Mouse (Mus musculus): ENCODE results near the gene Parg. TPM values are rescaled to one million over a fixed set of nuclear protein-coding genes. Genes with fewer than 3 reads are reported as not detected.

Gene Parg
- total and polyA plus RNA-seq, 3 experiments, result 36.3 to 66.1 (median 40.6) TPM

GRCm38 (mm10) chr14:32309876-32310275 lies 108.1 kb downstream of the Parg start:
- Histone ChIP-seq H3K9me3 (replicated peaks; ENCODE audit: low read length) (no peaks in the 10 kb centered on the region), H3K9ac (ENCODE audit: insufficient read depth, low read depth) (no peak overlapping the region), H3K27me3 (replicated peaks) (no peaks in the 10 kb centered on the region), H3K4me1 (ENCODE audit: control insufficient read depth in 1 of 2, insufficient read depth in 2 of 2) (peaks cover 4 to 5% of the 10 kb centered on the region in 2 experiments; a peak in 1 of 4 replicates), H3K4me3 (replicated peaks in 1 of 3; ENCODE audit: low read depth in 2 of 3, low read length in 2 of 3, poor library complexity in 1 of 3) (no peak overlapping the region), H3K79me2 (replicated peaks; ENCODE audit: control insufficient read depth, extremely low read depth, insufficient read depth, poor library complexity, severe bottlenecking) (no peaks in the 10 kb centered on the region), H3K4me2 (ENCODE audit: insufficient read depth, low read depth, poor library complexity, severe bottlenecking) (no peak overlapping the region), H3K27ac (ENCODE audit: insufficient read depth, low read depth) (no peak overlapping the region), H3K36me3 (replicated peaks in 1 of 2; ENCODE audit: control insufficient read depth in 1 of 2, insufficient read depth in 1 of 2, low read length in 1 of 2) (peaks cover under 1 to 24% of the 10 kb centered on the region in 2 experiments)
- dilution Hi-C loops (cut with MboI; ENCODE audit: extremely low pct_ligation_motif_present, extremely low pct_unique_long_range_greater_than_20kb, low sequenced_read_pairs) (no loop called here), in situ Hi-C loops (cut with MboI; ENCODE audit: low pct_ligation_motif_present, low pct_unique_long_range_greater_than_20kb, low sequenced_read_pairs) (no loop called here)
- peak; percentile 46 for DNase-seq (ENCODE audit: extremely low read depth)
- TF ChIP-seq RAD21 (IDR thresholded peaks at IDR 0.05; ENCODE audit: low read depth, low read length) (peak; percentile 62), CTCF (conservative IDR thresholded peaks at IDR 0.05 in 1 of 2, IDR thresholded peaks at IDR 0.05 in 1 of 2; ENCODE audit: low read depth in 2 of 2, low read length in 2 of 2) (peak; percentile 23 to 75; a peak in 3 of 4 replicates), MAFK (IDR thresholded peaks at IDR 0.05; ENCODE audit: insufficient replicate concordance, low read length) (no peak), MYC (IDR thresholded peaks at IDR 0.05; ENCODE audit: low read depth, low read length) (no peak), NELFE (IDR thresholded peaks at IDR 0.05; ENCODE audit: low read depth, low read length) (peak; percentile 35; the same call in 1 of the 2 replicates), SMC3 (IDR thresholded peaks at IDR 0.05; ENCODE audit: low read depth, low read length) (peak; percentile 68), ZKSCAN1 (IDR thresholded peaks at IDR 0.05; ENCODE audit: borderline replicate concordance, low read depth, low read length) (no peak)

- no peak for DNase-seq (ENCODE audit: extremely low read depth)
- Histone ChIP-seq H3K79me2 (replicated peaks; ENCODE audit: control insufficient read depth, extremely low read depth, insufficient read depth, poor library complexity, severe bottlenecking) (no peaks in the 10 kb centered on the region), H3K9ac (ENCODE audit: insufficient read depth, low read depth) (no peak overlapping the region), H3K9me3 (replicated peaks; ENCODE audit: low read length) (no peaks in the 10 kb centered on the region), H3K4me2 (ENCODE audit: insufficient read depth, low read depth, poor library complexity, severe bottlenecking) (no peak overlapping the region), H3K4me1 (ENCODE audit: control insufficient read depth in 1 of 2, insufficient read depth in 2 of 2) (peaks cover 4 to 5% of the 10 kb centered on the region in 2 experiments; a peak in 1 of 4 replicates), H3K27ac (ENCODE audit: insufficient read depth, low read depth) (no peak overlapping the region), H3K27me3 (replicated peaks) (no peaks in the 10 kb centered on the region), H3K36me3 (replicated peaks in 1 of 2; ENCODE audit: control insufficient read depth in 1 of 2, insufficient read depth in 1 of 2, low read length in 1 of 2) (peaks cover 0 to 11% of the 10 kb centered on the region in 2 experiments), H3K4me3 (replicated peaks in 1 of 3; ENCODE audit: low read depth in 2 of 3, low read length in 2 of 3, poor library complexity in 1 of 3) (no peak overlapping the region)
- in situ Hi-C loops (cut with MboI; ENCODE audit: low pct_ligation_motif_present, low pct_unique_long_range_greater_than_20kb, low sequenced_read_pairs), result no loop called here
- dilution Hi-C loops (cut with MboI; ENCODE audit: extremely low pct_ligation_motif_present, extremely low pct_unique_long_range_greater_than_20kb, low sequenced_read_pairs), result no loop called here
- TF ChIP-seq ZNF384 (IDR thresholded peaks at IDR 0.05; ENCODE audit: low read depth, low read length) (no peak), ZC3H11A (IDR thresholded peaks at IDR 0.05; ENCODE audit: low read depth, low read length) (no peak), IRF4 (IDR thresholded peaks at IDR 0.05; ENCODE audit: low read depth, low read length) (no peak), SMC3 (IDR thresholded peaks at IDR 0.05; ENCODE audit: low read depth, low read length) (no peak), MXI1 (IDR thresholded peaks at IDR 0.05; ENCODE audit: low read depth, low read length) (no peak), CTCF (conservative IDR thresholded peaks at IDR 0.05 in 1 of 2, IDR thresholded peaks at IDR 0.05 in 1 of 2; ENCODE audit: low read depth in 2 of 2, low read length in 2 of 2) (no peak), JUN (IDR thresholded peaks at IDR 0.05; ENCODE audit: insufficient read depth, low read depth, low read length) (no peak), CHD1 (IDR thresholded peaks at IDR 0.05; ENCODE audit: low read depth, low read length) (no peak), E2F4 (IDR thresholded peaks at IDR 0.05; ENCODE audit: insufficient replicate concordance, low read depth, low read length) (no peak), USF2 (conservative IDR thresholded peaks at IDR 0.05; ENCODE audit: low read depth, low read length) (no peak), ETS1 (conservative IDR thresholded peaks at IDR 0.05; ENCODE audit: low read depth, low read length) (no peak), EP300 (IDR thresholded peaks at IDR 0.05; ENCODE audit: low read length) (no peak), NRF1 (IDR thresholded peaks at IDR 0.05; ENCODE audit: low read depth, low read length) (no peak), JUND (conservative IDR thresholded peaks at IDR 0.05; ENCODE audit: low read depth, low read length) (no peak), PAX5 (IDR thresholded peaks at IDR 0.05; ENCODE audit: low read length) (no peak), ZKSCAN1 (IDR thresholded peaks at IDR 0.05; ENCODE audit: borderline replicate concordance, low read depth, low read length) (no peak), POLR2A (IDR thresholded peaks at IDR 0.05; ENCODE audit: low read depth, low read length) (no peak), NELFE (IDR thresholded peaks at IDR 0.05; ENCODE audit: low read depth, low read length) (no peak), GABPA (IDR thresholded peaks at IDR 0.05; ENCODE audit: insufficient replicate concordance, low read depth, low read length) (no peak), MAZ (IDR thresholded peaks at IDR 0.05; ENCODE audit: low read depth, low read length) (no peak)
Measured at GRCm38 (mm10) chr14:32311381-32312035, 109.8 kb downstream of the Parg start.
